Mouse (Mus musculus) ES-Bruce4 (cell line): ENCODE results near the gene Vps18.

Experiments used
- CTCF ChIP-seq: IDR thresholded peaks from one replicate; pipeline ENCODE4 v1.8.1; 2011; ENCODE audit warnings: low read depth, low read length
- EP300 ChIP-seq: IDR thresholded peaks from 2 replicates; pipeline ENCODE4 v1.6.1; 2011; ENCODE audit warnings: low read depth, low read length; ENCODE audit not compliant: insufficient read depth
- POLR2A ChIP-seq: IDR thresholded peaks from one replicate; pipeline ENCODE4 v1.8.1; 2011; ENCODE audit warnings: low read length; ENCODE audit not compliant: insufficient read depth

GRCm38 (mm10) chr2:119344537-119345138 lies 56.1 kb downstream of the Vps18 start:
- TF ChIP-seq POLR2A (no peak), EP300 (no peak), CTCF (no peak)
